ENCODE assay signal across 14 mouse cellular contexts in the genomic region with DNA sequence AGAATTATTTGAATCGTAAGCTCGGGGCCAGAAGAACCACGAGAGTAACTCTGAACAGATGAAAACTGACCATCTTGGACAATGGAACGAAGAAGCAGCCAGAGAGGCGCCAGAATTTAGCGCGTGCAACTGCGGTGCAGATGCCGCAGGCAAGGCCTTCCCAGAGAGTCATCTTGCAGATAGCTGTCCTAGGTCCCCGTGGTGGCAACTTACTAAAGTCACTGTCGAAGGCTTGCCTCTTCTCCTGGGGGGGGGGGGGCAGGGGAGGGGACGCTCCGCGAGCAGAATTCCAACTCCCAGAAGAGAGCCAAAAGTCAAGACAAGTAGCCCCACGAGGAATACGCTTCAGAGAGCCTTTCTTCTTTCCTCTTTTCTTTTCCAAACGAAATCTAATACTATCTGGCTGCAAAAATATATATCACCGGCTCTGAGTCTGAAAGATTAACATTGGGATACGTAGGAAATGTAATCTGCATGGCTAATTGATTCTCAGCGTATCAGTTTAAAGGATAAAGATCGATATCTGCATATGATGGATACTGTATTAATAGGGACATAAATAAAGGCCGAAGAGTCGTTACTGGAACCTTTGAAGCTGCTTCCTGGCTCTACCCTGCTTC. TPM values are rescaled to one million over a fixed set of nuclear protein-coding genes. Genes with fewer than 3 reads are reported as not detected.
DNase-seq lines count a peak whose midpoint lies in the region; ATAC-seq and TF ChIP-seq lines count a peak whose summit lies in the region.
"Had no signal": no experiment of that assay in that cellular context is flagged by ENCODE, and none has a peak within 500 bp of the region (broad histone marks: within the 10 kb centered on the region; RNA-seq: fewer than 3 reads in every experiment).

No protein-coding gene starts in this region.

- H3K36me3 ChIP-seq in hindbrain, embryonic 12.5 days, result no peaks in the 10 kb centered on the region
- H3K36me3 ChIP-seq in midbrain, embryonic 14.5 days (ENCODE audit: control insufficient read depth, insufficient read depth, low read length), result no peaks in the 10 kb centered on the region

- H3K4me2 ChIP-seq in hindbrain, embryonic 12.5 days (replicated peaks), result peak overlapping the region; percentile 56
- peak overlapping the region; percentile 57 for H3K4me2 ChIP-seq in midbrain, embryonic 14.5 days (ENCODE audit: low read length)

- H3K27me3 ChIP-seq in hindbrain, embryonic 12.5 days, result peaks cover 87% of the 10 kb centered on the region
- peaks cover 66% of the 10 kb centered on the region for H3K27me3 ChIP-seq in midbrain, embryonic 14.5 days (ENCODE audit: control insufficient read depth, insufficient read depth, low read length)

- under 1% methylated on average over 23 of the region's 23 CpGs for WGBS in hindbrain, embryonic 12.5 days
- WGBS in midbrain, embryonic 14.5 days, result 3% methylated on average over 23 of the region's 23 CpGs

- ATAC-seq in hindbrain, embryonic 12.5 days (ENCODE audit: low FRiP score), result no peak
- no peak for ATAC-seq in midbrain, embryonic 14.5 days (ENCODE audit: low FRiP score, low TSS enrichment)

- H3K27ac ChIP-seq in gastrocnemius, adult 2 months, result no peak overlapping the region
- no peak overlapping the region for H3K27ac ChIP-seq in brown adipose tissue, adult 24 weeks (replicated peaks; ENCODE audit: low read depth, low read length)
- no peak overlapping the region for H3K27ac ChIP-seq in hindbrain, embryonic 12.5 days
- H3K27ac ChIP-seq in midbrain, embryonic 14.5 days (replicated peaks; ENCODE audit: low read depth, low read length), result no peak overlapping the region
- H3K27ac ChIP-seq: stomach, postnatal 0 days had no signal

- H3K4me1 ChIP-seq in brown adipose tissue, adult 24 weeks (ENCODE audit: control insufficient read depth, insufficient read depth, insufficient read length, low read length), result 0 out of 2 replicates have a peak, but pooled peaks cover 6% of the 10 kb centered on the region
- peaks cover 18% of the 10 kb centered on the region for H3K4me1 ChIP-seq in hindbrain, embryonic 12.5 days
- H3K4me1 ChIP-seq in midbrain, embryonic 14.5 days (ENCODE audit: control insufficient read depth, insufficient read depth, low read length), result peaks cover 8% of the 10 kb centered on the region; the same call in 1 of the 2 replicates

- intact Hi-C loops in gastrocnemius, adult 2 months (cut with DNase I), result no loop called here
- intact Hi-C loops in gastrocnemius, postnatal 36 days (cut with DNase I), result no loop called here

- peak overlapping the region; percentile 75 for H3K4me3 ChIP-seq in gastrocnemius, adult 2 months
- peak overlapping the region; percentile 53; the same call in 1 of the 2 replicates for H3K4me3 ChIP-seq in brown adipose tissue, adult 24 weeks (ENCODE audit: insufficient read depth, low read depth, low read length)
- peak overlapping the region; percentile 30 for H3K4me3 ChIP-seq in hindbrain, embryonic 12.5 days
- H3K4me3 ChIP-seq in midbrain, embryonic 14.5 days (replicated peaks; ENCODE audit: low read depth, low read length), result peak overlapping the region; percentile 23

- peak overlapping the region; percentile 46 for H3K9ac ChIP-seq in hindbrain, embryonic 12.5 days
- H3K9ac ChIP-seq in midbrain, embryonic 14.5 days (replicated peaks; ENCODE audit: low read length), result 0 out of 2 replicates have a peak overlapping the region, but pooled peaks have one; percentile 29

- TF ChIP-seq CTCF in gastrocnemius, adult 2 months (IDR thresholded peaks at IDR 0.05), result no peak

- DNase-seq in gastrocnemius, adult 2 months, result no peak
- DNase-seq in gastrocnemius, postnatal 36 days, result no peak
- peak; percentile 62 for DNase-seq in midbrain, embryonic 14.5 days
- DNase-seq in layer of hippocampus, postnatal 10 days (ENCODE audit: low spot score in 2 of 2), result no peak
- DNase-seq in gastrocnemius, adult 18-20 months (ENCODE audit: low spot score), result no peak
- no peak for DNase-seq in cerebellum, adult 9-11 months
- DNase-seq: kidney, adult 2 months; lung, adult 2 months had no signal

- H3K9me3 ChIP-seq in hindbrain, embryonic 12.5 days (replicated peaks), result no peaks in the 10 kb centered on the region
- H3K9me3 ChIP-seq in midbrain, embryonic 14.5 days (ENCODE audit: control insufficient read depth, low read length), result no peaks in the 10 kb centered on the region

RNA-seq across cellular contexts. Expression of a gene that starts 5.6 kb away (rescaled TPM):
- total RNA-seq in gastrocnemius, adult 2 months (2021), result not detected
- total RNA-seq in gastrocnemius, postnatal 36 days (2021), result not detected
- polyA plus RNA-seq in brown adipose tissue, adult 24 weeks (2012; ENCODE audit: insufficient read depth, insufficient read length, missing spikeins), result not detected in 2 replicates
- polyA plus RNA-seq in hindbrain, embryonic 12.5 days (2016; fragmentation: Nextera tagmentation; extraction: Ambion mirVana), result 32.7 and 37.5 TPM in 2 replicates
- 16.0 and 23.6 TPM in 2 replicates for polyA plus RNA-seq in midbrain, embryonic 14.5 days (2014; fragmentation: Nextera tagmentation; extraction: Ambion mirVana)
- under 1 TPM in 1 of 2 experiments, not detected in 1; 0.11 TPM for total RNA-seq in layer of hippocampus, postnatal 10 days (2021)
- total RNA-seq in gastrocnemius, adult 18-20 months (2021), result under 1 TPM; 0.07 to 0.50 TPM
- total RNA-seq: adrenal gland, postnatal 4 days; granulocyte monocyte progenitor cell, adult 5-6 weeks; left cerebral cortex, adult 18-20 months had no signal
- polyA plus RNA-seq: lung, adult 2 months; stomach, postnatal 0 days had no signal

Comparison
In these comparisons a context has a peak if more than half of its experiments do, and no peak if none do; other contexts are left out.
1. H3K4me3 ChIP-seq: peak in every context shown above with its lines; median percentile 75 in gastrocnemius, adult 2 months; 53 in brown adipose tissue, adult 24 weeks; 30 in hindbrain, embryonic 12.5 days; 23 in midbrain, embryonic 14.5 days.